Mouse (Mus musculus) ES-Bruce4 (cell line): ENCODE results near the gene Crocc.

ENCODE experiments used
- CTCF ChIP-seq: IDR thresholded peaks from one replicate; pipeline ENCODE4 v1.8.1; 2011; ENCODE audit warnings: low read depth, low read length
- EP300 ChIP-seq: IDR thresholded peaks from 2 replicates; pipeline ENCODE4 v1.6.1; 2011; ENCODE audit warnings: low read depth, low read length; ENCODE audit not compliant: insufficient read depth
- POLR2A ChIP-seq: IDR thresholded peaks from one replicate; pipeline ENCODE4 v1.8.1; 2011; ENCODE audit warnings: low read length; ENCODE audit not compliant: insufficient read depth

- TF ChIP-seq EP300: no peak
- no peak for TF ChIP-seq POLR2A
- no peak for TF ChIP-seq CTCF
Observed at GRCm38 (mm10) chr4:140988706-140989290, 71.6 kb downstream of the Crocc start.
